Comparison of ENCODE assay signal across 1 mouse cellular context in the genomic region with DNA sequence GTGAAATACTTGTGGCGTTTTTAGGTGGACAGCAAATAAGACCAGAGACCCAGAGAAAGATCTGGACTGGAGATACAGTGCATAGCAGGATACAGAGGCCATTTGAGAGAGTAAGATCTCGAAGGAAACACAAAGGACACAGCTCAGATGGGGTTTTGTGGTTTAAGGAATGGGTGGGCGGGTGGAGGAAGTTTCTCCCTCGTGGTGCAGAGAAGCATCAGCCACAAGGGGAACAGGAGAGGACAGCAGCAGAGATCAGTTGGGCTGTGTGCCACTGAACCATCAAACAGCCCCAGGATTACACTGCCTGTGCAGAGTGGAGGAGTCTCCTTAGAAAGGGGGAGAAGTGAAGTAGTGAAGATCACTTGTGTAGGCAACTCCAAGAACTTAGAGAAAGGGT.
TF ChIP-seq lines count a peak whose summit lies in the region.

No protein-coding gene starts in this region.

TF ChIP-seq in MEL, 35 proteins besides CTCF, POLR2A, EP300 and RAD21:
- peak; percentile 31; the same call in 1 of the 2 replicates for TF ChIP-seq USF1 (IDR thresholded peaks at IDR 0.05; ENCODE audit: low read depth, low read length)
- TF ChIP-seq MAX (IDR thresholded peaks at IDR 0.05; ENCODE audit: low read length), result peak; percentile 62
- peak; percentile 53; the same call in 1 of the 2 replicates for TF ChIP-seq BHLHE40 (IDR thresholded peaks at IDR 0.05; ENCODE audit: borderline replicate concordance, low read depth, low read length)
- TF ChIP-seq MXI1 (IDR thresholded peaks at IDR 0.05; ENCODE audit: low read depth, low read length), result peak; percentile 86; the same call in 1 of the 2 replicates
- TF ChIP-seq NELFE (IDR thresholded peaks at IDR 0.05; ENCODE audit: low read depth, low read length), result peak; percentile 42
- peak; percentile 78 for TF ChIP-seq MYC (IDR thresholded peaks at IDR 0.05; ENCODE audit: low read depth, low read length)
- peak; percentile 74 for TF ChIP-seq ETS1 (IDR thresholded peaks at IDR 0.05; ENCODE audit: low read depth, low read length)
- no peak for TF ChIP-seq MAZ (IDR thresholded peaks at IDR 0.05; ENCODE audit: low read depth, low read length)
- TF ChIP-seq MAFK (IDR thresholded peaks at IDR 0.05; ENCODE audit: borderline replicate concordance, low read depth, low read length), result no peak
- peak; percentile 69 for TF ChIP-seq TBP (IDR thresholded peaks at IDR 0.05; ENCODE audit: low read depth, low read length)
- TF ChIP-seq KAT2A (conservative IDR thresholded peaks at IDR 0.05; ENCODE audit: low read depth, low read length), result no peak
- 0 out of 2 replicates have a peak, but pooled peaks have one; percentile 45 for TF ChIP-seq TCF12 (IDR thresholded peaks at IDR 0.05; ENCODE audit: low read depth, low read length)
- peak; percentile 61 for TF ChIP-seq SIN3A (IDR thresholded peaks at IDR 0.05; ENCODE audit: low read length)
TF ChIP-seq in MEL: peak in this region for 10.
